Mouse (Mus musculus): ENCODE measurements around the gene Lysmd4.

The Lysmd4 gene

GRCm38 (mm10) chr7:67342067-67342625 is 119.8 kb downstream of the Lysmd4 start:
- DNase-seq (ENCODE audit: low spot score), result no peak

GRCm38 (mm10) chr7:67344443-67344842 is 122.1 kb downstream of the Lysmd4 start:
- no peak for DNase-seq (ENCODE audit: low spot score)

GRCm38 (mm10) chr7:67352989-67353388 is 130.6 kb downstream of the Lysmd4 start:
- no peak for DNase-seq (ENCODE audit: low spot score)

DNA sequence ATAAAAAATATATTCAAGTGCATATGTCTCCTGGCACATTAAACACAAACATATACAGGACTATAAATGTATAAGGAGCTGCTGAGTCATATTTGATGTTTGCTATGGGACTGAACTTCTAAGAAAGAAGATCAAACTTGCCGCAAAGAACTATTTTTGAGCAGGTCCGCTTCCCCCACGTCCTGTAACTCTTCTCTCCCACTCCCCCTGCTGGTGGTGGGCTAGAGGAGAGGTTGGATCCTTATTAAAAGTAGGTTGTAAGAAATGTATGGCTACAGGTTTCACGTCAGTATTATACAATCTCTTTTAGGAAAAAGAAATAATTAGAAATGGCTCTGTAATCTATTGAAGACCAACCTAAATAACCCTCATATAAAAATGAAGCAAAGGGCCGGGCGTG is 131.3 kb downstream of the Lysmd4 start:
- no peak for DNase-seq (ENCODE audit: low spot score)

GRCm38 (mm10) chr7:67355870-67356269 is 133.5 kb downstream of the Lysmd4 start:
- no peak for DNase-seq (ENCODE audit: low spot score)

Data from layer of hippocampus, adult 11-12 months (tissue).